Mouse (Mus musculus) kidney, embryonic 16.5 days (tissue): Measurements from ENCODE around the gene 9530077C05Rik. TPM values are rescaled to one million over a fixed set of nuclear protein-coding genes. Genes with fewer than 3 reads are reported as not detected.

Source experiments
- ATAC-seq: fragments of 200-750 bp; cut with Nextera tagmentation; 2 replicates; pipeline ENCODE4 v1.8.0; 2017; ENCODE audit warnings: moderate TSS enrichment; ENCODE audit not compliant: low FRiP score, low TSS enrichment
- H3K27ac ChIP-seq: fragments of 300-500 bp; sonication (generic); 2 replicates; pipeline ENCODE4 v1.5.1; 2014; ENCODE audit warnings: low read length
- H3K27me3 ChIP-seq: fragments of 300-500 bp; sonication (generic); 2 replicates; pipeline ENCODE4 v1.6.1; 2014; ENCODE audit warnings: low read length, control low read depth, mixed read lengths; ENCODE audit not compliant: insufficient read depth
- H3K36me3 ChIP-seq: fragments of 300-500 bp; sonication (generic); 2 replicates; pipeline ENCODE4 v1.6.1; 2014; ENCODE audit warnings: low read length, control low read depth, mixed read lengths; ENCODE audit not compliant: insufficient read depth
- H3K4me1 ChIP-seq: fragments of 300-500 bp; sonication (generic); 2 replicates; pipeline ENCODE4 v1.6.1; 2014; ENCODE audit warnings: low read length, control low read depth, mixed read lengths; ENCODE audit not compliant: insufficient read depth
- H3K4me2 ChIP-seq: fragments of 300-500 bp; sonication (generic); replicated peaks from 2 replicates; pipeline ENCODE4 v1.6.1; 2014; ENCODE audit warnings: low read depth, low read length
- H3K4me3 ChIP-seq: fragments of 300-500 bp; sonication (generic); 2 replicates; pipeline ENCODE4 v1.5.1; 2014; ENCODE audit warnings: mild to moderate bottlenecking, low read length
- H3K9ac ChIP-seq: fragments of 300-500 bp; sonication (generic); replicated peaks from 2 replicates; pipeline ENCODE4 v1.6.1; 2014; ENCODE audit warnings: low read length
- H3K9me3 ChIP-seq: fragments of 300-500 bp; sonication (generic); 2 replicates; pipeline ENCODE4 v1.6.1; 2016; ENCODE audit warnings: low read length, control low read depth
- WGBS: fragments of 180-500 bp; shearing (Covaris S2); extraction: QIAGEN DNeasy Blood & Tissue Kit; methylation state at CpG from one replicate; pipeline ENCODE4 v1.1.7; 2014; 5-methylcytosine and 5-hydroxymethylcytosine counted together
- polyA plus RNA-seq: library from polyadenylated mRNA; unstranded; fragments of >200 nt; fragmentation: Nextera tagmentation; extraction: Ambion mirVana; gene quantifications from 2 replicates; pipeline ENCODE4 v1.2.1, GENCODE M21; 2015

Gene 9530077C05Rik
- polyA plus RNA-seq, 1 experiment from 2014 or later, result 4.8 TPM

DNA sequence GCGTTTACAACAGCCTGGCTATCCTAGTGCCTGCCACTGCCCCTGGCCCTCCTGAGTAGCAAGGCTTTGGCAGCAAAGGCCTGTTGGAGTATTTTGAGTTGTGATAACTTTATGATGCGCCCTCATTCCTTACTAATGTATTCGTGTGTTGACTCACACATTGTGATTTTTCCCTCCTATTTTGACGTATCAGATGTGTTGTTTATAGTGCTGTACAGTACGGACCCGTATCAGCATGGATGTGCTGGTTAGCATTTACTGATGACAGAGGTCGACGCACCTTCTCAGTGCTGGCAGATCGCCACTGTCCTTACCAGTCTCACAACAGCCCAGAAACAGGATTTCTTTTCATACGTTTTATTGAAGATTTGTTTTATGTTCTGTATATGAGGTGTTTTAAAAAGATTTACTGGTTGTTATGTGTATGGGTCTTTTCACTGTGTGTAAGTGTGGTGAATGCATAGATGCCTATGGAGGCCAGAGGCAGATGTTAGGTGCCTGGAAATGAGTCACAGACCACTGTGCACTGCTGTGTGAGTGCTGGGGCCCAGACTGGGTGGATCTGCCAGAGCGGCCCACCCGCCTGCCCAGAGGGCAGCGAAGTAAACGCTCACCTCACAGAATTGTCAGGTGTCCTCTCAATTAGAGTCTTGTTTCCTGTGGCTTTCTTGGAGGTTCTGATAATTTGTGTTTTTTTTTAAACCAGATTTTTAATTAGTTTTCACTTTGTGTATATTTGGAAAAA lies 17.5 kb downstream of the 9530077C05Rik start:
- no peak overlapping the region for H3K4me3 ChIP-seq
- H3K4me2 ChIP-seq, result no peak overlapping the region
- no peaks in the 10 kb centered on the region for H3K27me3 ChIP-seq
- H3K9ac ChIP-seq, result no peak overlapping the region
- ATAC-seq, result no peak; the same call in 1 of the 2 replicates
- H3K9me3 ChIP-seq, result no peaks in the 10 kb centered on the region
- WGBS, result 69% methylated on average over 14 of the region's 14 CpGs
- H3K27ac ChIP-seq, result no peak overlapping the region
- peaks cover 27% of the 10 kb centered on the region for H3K4me1 ChIP-seq
- no peaks in the 10 kb centered on the region for H3K36me3 ChIP-seq

DNA sequence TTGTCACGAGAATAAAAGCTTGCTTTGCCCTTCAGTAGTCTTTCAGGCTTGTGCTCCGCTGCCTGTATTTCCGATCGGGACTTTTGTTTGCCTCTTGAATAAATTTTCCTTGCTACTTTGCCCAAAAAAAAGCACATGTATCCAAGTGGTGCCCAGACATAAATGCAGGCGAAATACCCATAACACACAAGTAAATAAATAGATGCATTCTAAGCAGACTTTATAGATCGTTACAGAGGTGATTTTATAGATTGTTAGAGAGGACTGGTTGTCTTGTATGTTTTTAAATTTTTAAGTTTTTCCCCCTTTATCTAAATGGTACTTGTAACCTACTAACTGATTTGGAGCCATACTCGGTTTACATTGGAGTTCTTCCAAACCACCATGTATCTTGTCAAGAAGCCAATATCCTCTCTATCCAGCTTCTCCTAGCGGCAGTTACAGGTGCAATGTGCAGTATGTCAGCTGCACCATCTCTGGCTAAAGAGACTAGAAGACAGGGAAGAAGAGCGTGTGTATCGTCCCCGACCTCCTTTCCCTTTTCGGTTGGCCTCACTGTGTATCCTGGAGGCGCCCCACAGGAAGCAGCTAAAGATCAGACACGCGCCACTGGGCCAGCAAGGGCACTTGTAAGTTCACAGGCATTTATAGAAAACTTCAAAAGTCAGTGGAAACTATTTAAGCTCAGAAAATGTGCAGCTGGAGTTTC lies 18.4 kb downstream of the 9530077C05Rik start:
- Histone ChIP-seq H3K27ac (peak overlapping the region; percentile 35), H3K36me3 (no peaks in the 10 kb centered on the region), H3K4me3 (peak overlapping the region; percentile 13), H3K27me3 (no peaks in the 10 kb centered on the region), H3K4me1 (peaks cover 27% of the 10 kb centered on the region), H3K9me3 (no peaks in the 10 kb centered on the region), H3K4me2 (peak overlapping the region; percentile 48), H3K9ac (0 out of 2 replicates have a peak overlapping the region, but pooled peaks have one; percentile 15)
- whole genome bisulfite sequencing, result 29% methylated on average over 15 of the region's 15 CpGs
- peak; percentile 69; the same call in 1 of the 2 replicates for ATAC-seq

DNA sequence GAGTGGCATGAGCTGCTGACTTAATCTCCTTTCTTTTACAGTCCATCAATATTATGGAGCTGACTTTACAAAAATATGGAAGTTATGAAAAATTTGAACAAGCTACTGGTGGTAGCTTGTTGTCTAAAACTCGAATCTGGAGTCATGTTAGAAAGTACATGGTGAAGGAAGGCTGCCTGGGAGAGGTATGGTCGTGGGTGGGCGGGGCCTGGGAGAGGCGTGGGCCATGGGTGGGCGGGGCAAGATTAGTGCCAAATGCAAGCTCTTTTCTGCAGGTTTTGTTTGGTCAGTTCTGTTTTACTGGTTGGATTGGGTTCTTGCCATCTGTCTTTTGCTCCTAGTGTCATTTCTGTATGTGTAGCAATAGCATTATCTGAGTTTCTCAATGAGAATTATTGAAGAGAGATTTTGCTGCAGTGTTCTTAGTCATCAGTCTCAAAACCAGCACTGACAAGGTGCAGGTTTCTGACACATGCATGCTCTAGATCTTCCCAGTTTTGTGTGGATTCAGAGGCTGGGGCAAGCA lies 19.1 kb downstream of the 9530077C05Rik start:
- Histone ChIP-seq H3K4me3 (peak overlapping the region; percentile 13), H3K4me2 (peak overlapping the region; percentile 48), H3K27me3 (no peaks in the 10 kb centered on the region), H3K36me3 (no peaks in the 10 kb centered on the region), H3K4me1 (peaks cover 27% of the 10 kb centered on the region), H3K9ac (0 out of 2 replicates have a peak overlapping the region, but pooled peaks have one; percentile 15), H3K27ac (peak overlapping the region; percentile 35), H3K9me3 (no peaks in the 10 kb centered on the region)
- 29% methylated on average over 5 of the region's 5 CpGs for WGBS
- ATAC-seq, result peak; percentile 41; the same call in 1 of the 2 replicates

DNA sequence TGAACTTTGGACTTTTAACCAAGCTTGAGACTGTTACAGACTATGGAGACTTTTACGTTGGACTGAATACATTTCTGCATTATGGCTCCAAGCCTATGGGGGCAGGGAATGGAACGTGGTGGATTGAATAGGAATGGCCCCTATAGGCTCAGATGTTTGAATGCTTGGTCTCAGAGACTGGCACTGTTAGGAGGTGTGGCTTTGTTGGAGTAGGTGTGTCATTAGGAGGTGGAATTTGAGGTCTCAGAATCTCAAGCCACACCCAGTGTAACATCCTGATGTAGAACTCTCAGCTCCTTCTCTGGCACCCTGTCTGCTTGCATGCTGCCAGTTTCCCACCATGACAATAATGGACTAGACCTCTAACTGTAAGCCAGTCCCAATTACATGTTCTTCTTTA lies 21.9 kb downstream of the 9530077C05Rik start:
- H3K27ac ChIP-seq, result no peak overlapping the region
- no peak for ATAC-seq
- no peak overlapping the region for H3K4me3 ChIP-seq
- peaks cover 27% of the 10 kb centered on the region for H3K4me1 ChIP-seq
- no peak overlapping the region for H3K4me2 ChIP-seq
- no peaks in the 10 kb centered on the region for H3K27me3 ChIP-seq
- no peak overlapping the region for H3K9ac ChIP-seq
- 84% methylated on average over 2 of the region's 2 CpGs for WGBS
- H3K9me3 ChIP-seq, result no peaks in the 10 kb centered on the region
- H3K36me3 ChIP-seq, result no peaks in the 10 kb centered on the region

DNA sequence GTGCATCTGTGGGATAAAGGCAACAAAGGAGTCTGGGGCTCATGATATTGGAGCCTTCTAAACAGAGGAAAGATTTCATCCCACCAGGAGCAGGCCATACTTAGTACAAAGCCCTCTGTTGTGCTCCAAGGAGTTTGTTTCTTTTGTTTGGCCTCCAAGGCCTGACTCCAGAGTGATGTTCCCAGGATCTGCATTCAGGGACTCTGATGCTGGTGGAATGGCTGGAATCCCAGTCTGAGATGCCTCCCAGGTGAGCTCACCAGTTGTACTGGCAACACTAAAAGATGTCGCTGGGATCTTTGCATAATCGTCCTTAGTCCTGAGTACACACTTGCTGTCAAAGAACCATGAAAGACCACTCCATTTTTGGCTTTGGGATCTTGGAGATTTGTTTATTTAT lies 22.8 kb downstream of the 9530077C05Rik start:
- no peaks in the 10 kb centered on the region for H3K36me3 ChIP-seq
- no peaks in the 10 kb centered on the region for H3K27me3 ChIP-seq
- no peak overlapping the region for H3K4me3 ChIP-seq
- WGBS, result 90% methylated on average over 2 of the region's 2 CpGs
- no peak overlapping the region for H3K9ac ChIP-seq
- ATAC-seq, result no peak
- no peak overlapping the region for H3K4me2 ChIP-seq
- H3K4me1 ChIP-seq, result peaks cover 18% of the 10 kb centered on the region
- H3K27ac ChIP-seq, result no peak overlapping the region
- no peaks in the 10 kb centered on the region for H3K9me3 ChIP-seq

DNA sequence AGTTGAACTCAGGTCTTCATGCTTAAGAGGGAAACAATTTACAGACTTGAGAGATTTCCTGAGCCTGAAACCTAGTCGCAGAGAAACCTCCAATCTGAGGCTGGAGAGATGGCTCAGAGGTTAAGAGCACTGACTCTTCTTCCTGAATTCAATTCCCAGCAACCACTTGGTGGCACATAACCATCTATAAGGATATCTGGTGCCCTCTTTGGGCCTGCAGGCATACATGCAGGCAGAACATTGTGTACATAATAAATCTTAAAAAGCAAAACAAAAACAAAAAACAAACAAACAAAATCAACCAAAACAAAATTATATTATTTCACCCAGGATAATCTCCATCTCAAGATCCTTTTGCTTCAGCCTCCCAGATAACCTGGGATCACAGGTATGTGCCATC lies 27.5 kb downstream of the 9530077C05Rik start:
- no peak for ATAC-seq
- WGBS, result 73% methylated on average over 1 of the region's 1 CpGs

DNA sequence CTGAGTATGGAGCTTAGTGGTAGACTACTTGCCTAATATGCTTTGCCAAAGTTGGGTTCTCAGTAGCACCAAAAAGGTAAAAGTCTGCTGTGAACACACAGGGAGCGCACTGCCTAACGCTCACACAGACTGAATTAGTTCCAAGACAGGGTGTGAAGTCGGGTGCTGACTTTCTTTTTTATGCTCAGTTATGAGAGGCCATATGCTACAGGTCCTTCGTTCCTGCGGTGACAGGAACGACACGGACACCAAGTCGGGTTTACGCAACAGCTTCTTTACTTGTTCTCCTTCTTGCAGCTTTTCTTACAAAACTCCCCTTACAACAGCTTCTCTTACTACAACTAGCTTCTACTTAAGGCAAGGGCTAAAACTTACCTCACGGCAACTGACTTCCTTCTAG lies 31.8 kb downstream of the 9530077C05Rik start:
- 89% methylated on average over 10 of the region's 10 CpGs for WGBS
- Histone ChIP-seq H3K27me3 (no peaks in the 10 kb centered on the region), H3K36me3 (peaks cover 19% of the 10 kb centered on the region; the same call in 1 of the 2 replicates), H3K4me2 (no peak overlapping the region), H3K27ac (no peak overlapping the region), H3K4me3 (no peak overlapping the region), H3K9me3 (no peaks in the 10 kb centered on the region), H3K4me1 (no peaks in the 10 kb centered on the region), H3K9ac (no peak overlapping the region)
- ATAC-seq, result no peak

More for the DNA sequence above, 27.5 kb downstream of the 9530077C05Rik start:
- Histone ChIP-seq H3K27me3 (no peaks in the 10 kb centered on the region), H3K27ac (no peak overlapping the region), H3K9me3 (no peaks in the 10 kb centered on the region), H3K4me2 (no peak overlapping the region), H3K4me3 (no peak overlapping the region), H3K36me3 (0 out of 2 replicates have a peak, but pooled peaks cover 4% of the 10 kb centered on the region), H3K4me1 (no peaks in the 10 kb centered on the region), H3K9ac (no peak overlapping the region)

DNA sequence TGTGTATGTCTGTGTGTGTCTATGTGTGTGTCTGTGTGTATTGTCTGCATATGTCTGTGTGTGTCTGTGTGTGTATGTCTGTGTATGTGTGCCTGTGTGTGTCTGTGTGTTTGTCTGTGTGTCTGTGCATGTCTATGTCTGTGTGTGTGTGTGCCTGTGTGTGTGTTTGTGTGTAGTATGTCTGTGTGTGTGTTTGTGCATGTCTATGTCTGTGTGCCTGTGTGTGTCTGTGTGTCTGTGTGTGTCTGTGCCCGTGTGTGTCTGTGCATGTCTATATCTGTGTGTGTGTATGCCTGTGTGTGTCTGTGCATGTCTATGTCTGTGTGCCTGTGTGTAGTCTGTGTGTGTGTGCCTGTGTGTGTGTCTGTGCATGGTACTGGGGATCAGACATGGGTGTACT lies 33.8 kb downstream of the 9530077C05Rik start:
- ATAC-seq, result no peak
- no peaks in the 10 kb centered on the region for H3K4me1 ChIP-seq
- WGBS, result 88% methylated on average over 1 of the region's 1 CpGs

DNA sequence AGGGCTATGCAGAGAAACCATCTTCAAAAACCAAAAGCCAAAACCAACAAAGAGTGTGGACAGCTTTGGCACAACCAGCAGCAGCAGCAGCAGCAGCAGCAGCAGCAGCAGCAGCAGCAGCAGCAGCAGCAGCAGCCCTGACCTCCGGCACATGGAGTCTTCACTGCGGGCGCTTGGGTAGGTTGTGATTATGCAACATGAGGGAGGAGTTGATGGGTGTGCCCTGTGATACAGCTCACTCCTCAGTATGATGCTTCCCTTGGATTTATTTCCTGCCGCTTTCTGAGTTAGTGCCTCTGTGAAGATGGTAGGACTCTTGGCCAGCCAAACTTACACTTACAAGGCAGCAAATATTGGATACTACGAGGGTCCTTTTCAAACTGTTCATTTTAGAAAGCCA lies 35.9 kb downstream of the 9530077C05Rik start:
- ATAC-seq, result no peak
- Histone ChIP-seq H3K4me3 (no peak overlapping the region), H3K27ac (no peak overlapping the region), H3K27me3 (no peaks in the 10 kb centered on the region), H3K36me3 (peaks cover 54% of the 10 kb centered on the region), H3K4me2 (no peak overlapping the region), H3K9me3 (no peaks in the 10 kb centered on the region), H3K9ac (no peak overlapping the region), H3K4me1 (no peaks in the 10 kb centered on the region)
- 89% methylated on average over 5 of the region's 5 CpGs for WGBS

More for the DNA sequence above, 33.8 kb downstream of the 9530077C05Rik start:
- H3K9ac ChIP-seq, result no peak overlapping the region
- no peak overlapping the region for H3K4me2 ChIP-seq
- no peak overlapping the region for H3K27ac ChIP-seq
- H3K4me3 ChIP-seq, result no peak overlapping the region
- H3K36me3 ChIP-seq, result peaks cover 38% of the 10 kb centered on the region
- no peaks in the 10 kb centered on the region for H3K9me3 ChIP-seq
- H3K27me3 ChIP-seq, result no peaks in the 10 kb centered on the region
